Mouse (Mus musculus) sigmoid colon, adult 10 weeks (tissue): ENCODE measurements around the gene Tsnax. TPM values are rescaled to one million over a fixed set of nuclear protein-coding genes. Genes with fewer than 3 reads are reported as not detected.

ENCODE experiments used
- polyA plus RNA-seq: library from polyadenylated mRNA; stranded (reverse); fragments of 350-450 nt; fragmentation: Illumina TruSeq; extraction: RNeasy Lipid Tissue Mini Kit (QIAGEN cat#74804); gene quantifications from one replicate; pipeline ENCODE4 v1.2.3, GENCODE M21; 2014; ENCODE audit warnings: low read depth, low replicate concordance

The Tsnax gene
- polyA plus RNA-seq = 48.5 TPM

GRCm38 (mm10) chr8:125012695-125013627 lies at the start of gene Tsnax:
TSS of gene Tsnax (plus strand) at chr8:125012997.

GRCm38 (mm10) chr8:125053505-125054435 lies 41.0 kb downstream of the Tsnax start, which contains the start of gene Disc1:
TSS of gene Disc1 (plus strand) at chr8:125054195.

Other genes with a start within 250 kb of the Tsnax start
- gene Trim67, start 219.9 kb upstream of the Tsnax start, polyA plus RNA-seq = not detected
- gene Gnpat, start 150.0 kb upstream of the Tsnax start, polyA plus RNA-seq = 40.3 TPM
- 25.0 TPM for gene 2810004N23Rik, start 149.9 kb upstream of the Tsnax start, polyA plus RNA-seq
- gene Exoc8, start 115.3 kb upstream of the Tsnax start, polyA plus RNA-seq = 15.8 TPM
- 18.3 TPM for gene Sprtn, start 115.1 kb upstream of the Tsnax start, polyA plus RNA-seq
- 43.2 TPM for gene Egln1, start 63.7 kb upstream of the Tsnax start, polyA plus RNA-seq
- not detected for gene Disc1, start 41.2 kb downstream of the Tsnax start, polyA plus RNA-seq